Mouse (Mus musculus) neural tube, embryonic 11.5 days (tissue): ENCODE data around the gene Cdca7. TPM values are rescaled to one million over a fixed set of nuclear protein-coding genes. Genes with fewer than 3 reads are reported as not detected.

Experiments
- ATAC-seq: fragments of 200-750 bp; cut with Nextera tagmentation; 2 replicates; pipeline ENCODE4 v1.8.0; 2017; ENCODE audit warnings: moderate number of reproducible peaks, mild to moderate bottlenecking, moderate TSS enrichment, moderate library complexity; ENCODE audit not compliant: insufficient read depth, low FRiP score, low TSS enrichment
- DNase-seq: peaks from one replicate; pipeline ENCODE4 v3.0.0-alpha.2; 2015; ENCODE audit warnings: low spot score
- H3K27ac ChIP-seq: fragments of 300-500 bp; sonication (generic); 2 replicates; pipeline ENCODE4 v1.5.1; 2014; ENCODE audit warnings: low read depth, mild to moderate bottlenecking, low read length
- H3K27me3 ChIP-seq: fragments of 300-500 bp; sonication (generic); 2 replicates; pipeline ENCODE4 v1.6.1; 2014; ENCODE audit warnings: mild to moderate bottlenecking, low read length, mixed read lengths; ENCODE audit not compliant: control insufficient read depth, insufficient read depth
- H3K36me3 ChIP-seq: fragments of 300-500 bp; sonication (generic); 2 replicates; pipeline ENCODE4 v1.6.1; 2014; ENCODE audit warnings: mild to moderate bottlenecking, low read length, moderate library complexity, mixed read lengths; ENCODE audit not compliant: control insufficient read depth, insufficient read depth
- H3K4me1 ChIP-seq: fragments of 300-500 bp; sonication (generic); 2 replicates; pipeline ENCODE4 v1.6.1; 2014; ENCODE audit warnings: low read length, mixed read lengths; ENCODE audit not compliant: control insufficient read depth, insufficient read depth
- H3K4me2 ChIP-seq: fragments of 300-500 bp; sonication (generic); 2 replicates; pipeline ENCODE4 v1.6.1; 2014; ENCODE audit warnings: low read depth, mild to moderate bottlenecking, moderate library complexity
- H3K4me3 ChIP-seq: fragments of 300-500 bp; sonication (generic); 2 replicates; pipeline ENCODE4 v1.5.1; 2014; ENCODE audit warnings: low read depth, low read length
- H3K9ac ChIP-seq: fragments of 300-500 bp; sonication (generic); 2 replicates; pipeline ENCODE4 v1.6.1; 2014; ENCODE audit warnings: mild to moderate bottlenecking, low read length
- H3K9me3 ChIP-seq: fragments of 300-500 bp; sonication (generic); 2 replicates; pipeline ENCODE4 v1.6.1; 2016; ENCODE audit warnings: low read length; ENCODE audit not compliant: control insufficient read depth
- WGBS: fragments of 180-500 bp; shearing (Covaris S2); extraction: QIAGEN DNeasy Blood & Tissue Kit; methylation state at CpG from one replicate; pipeline ENCODE4 v1.1.7; 2014; 5-methylcytosine and 5-hydroxymethylcytosine counted together
- polyA plus RNA-seq: library from polyadenylated mRNA; unstranded; fragments of >200 nt; fragmentation: Nextera tagmentation; extraction: Ambion mirVana; gene quantifications from 2 replicates; pipeline ENCODE4 v1.2.1, GENCODE M21; 2014

Cdca7 gene
- 164 and 178 TPM in 2 replicates for polyA plus RNA-seq

- ATAC-seq (peak; percentile 82), DNase-seq (peak; percentile 89)
- H3K27ac ChIP-seq: peak within 1 kb of the TSS; percentile 67
- H3K9me3 ChIP-seq: no peaks in the 10 kb centered on the region
- under 1% methylated on average over 56 of the region's 58 CpGs for WGBS
- H3K9ac ChIP-seq: peak within 1 kb of the TSS; percentile 91
- H3K4me2 ChIP-seq: peak within 1 kb of the TSS; percentile 77
- no peaks in the 10 kb centered on the region for H3K27me3 ChIP-seq
- H3K36me3 ChIP-seq: peaks cover 4% of the 10 kb centered on the region; the same call in 1 of the 2 replicates
- H3K4me1 ChIP-seq: peaks cover 13% of the 10 kb centered on the region
- H3K4me3 ChIP-seq: peak within 1 kb of the TSS; percentile 90
Observed at GRCm38 (mm10) chr2:72475797-72476485, at the start of gene Cdca7. TSS of gene Cdca7 (plus strand) at chr2:72476159.

DNA sequence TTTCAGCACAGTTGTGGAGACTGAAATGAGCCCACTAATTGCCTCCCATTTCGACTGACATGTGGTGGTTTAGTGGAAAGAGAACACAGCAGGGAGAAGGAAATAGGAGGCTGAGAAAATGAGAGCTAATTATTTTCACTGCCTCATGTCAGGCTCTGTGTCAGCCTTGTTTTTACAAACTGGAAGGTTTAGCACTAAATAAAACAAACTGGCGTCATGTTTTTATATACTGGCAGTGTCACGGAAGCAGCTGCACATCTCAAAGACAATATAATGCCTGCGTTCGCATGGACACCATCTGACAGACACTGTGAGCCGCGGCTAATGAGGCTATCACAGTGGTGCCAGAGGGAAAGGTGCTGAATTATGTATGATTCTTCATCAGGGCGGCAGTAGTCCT is 49.2 kb upstream of the Cdca7 start:
- H3K4me3 ChIP-seq: no peak overlapping the region

GRCm38 (mm10) chr2:72427288-72427687 is 48.7 kb upstream of the Cdca7 start:
- no peak overlapping the region for H3K4me3 ChIP-seq
- H3K27ac ChIP-seq: peak overlapping the region; percentile 53; the same call in 1 of the 2 replicates
- H3K9ac ChIP-seq: no peak overlapping the region
- no peaks in the 10 kb centered on the region for H3K9me3 ChIP-seq
- H3K4me1 ChIP-seq: peaks cover 6% of the 10 kb centered on the region
- WGBS: 58% methylated on average over 11 of the region's 11 CpGs
- ATAC-seq (peak; percentile 65), DNase-seq (no peak)
- H3K4me2 ChIP-seq: 0 out of 2 replicates have a peak overlapping the region, but pooled peaks have one; percentile 9
- no peaks in the 10 kb centered on the region for H3K27me3 ChIP-seq
- H3K36me3 ChIP-seq: no peaks in the 10 kb centered on the region

More for the DNA sequence above, 49.2 kb upstream of the Cdca7 start:
- Histone ChIP-seq H3K27ac (peak overlapping the region; percentile 53; the same call in 1 of the 2 replicates), H3K27me3 (no peaks in the 10 kb centered on the region), H3K9me3 (no peaks in the 10 kb centered on the region), H3K36me3 (no peaks in the 10 kb centered on the region), H3K4me1 (peaks cover 6% of the 10 kb centered on the region), H3K9ac (no peak overlapping the region), H3K4me2 (0 out of 2 replicates have a peak overlapping the region, but pooled peaks have one; percentile 9)
- 6% methylated on average over 8 of the region's 8 CpGs for WGBS
- DNase-seq (peak; percentile 59), ATAC-seq (peak; percentile 91)

GRCm38 (mm10) chr2:72438941-72439533 is 36.9 kb upstream of the Cdca7 start:
- Histone ChIP-seq H3K27me3 (no peaks in the 10 kb centered on the region), H3K9ac (no peak overlapping the region), H3K4me1 (no peaks in the 10 kb centered on the region), H3K9me3 (no peaks in the 10 kb centered on the region), H3K4me2 (no peak overlapping the region), H3K27ac (no peak overlapping the region), H3K4me3 (no peak overlapping the region), H3K36me3 (no peaks in the 10 kb centered on the region)
- ATAC-seq (no peak), DNase-seq (no peak)
- WGBS: 68% methylated on average over 8 of the region's 8 CpGs

DNA sequence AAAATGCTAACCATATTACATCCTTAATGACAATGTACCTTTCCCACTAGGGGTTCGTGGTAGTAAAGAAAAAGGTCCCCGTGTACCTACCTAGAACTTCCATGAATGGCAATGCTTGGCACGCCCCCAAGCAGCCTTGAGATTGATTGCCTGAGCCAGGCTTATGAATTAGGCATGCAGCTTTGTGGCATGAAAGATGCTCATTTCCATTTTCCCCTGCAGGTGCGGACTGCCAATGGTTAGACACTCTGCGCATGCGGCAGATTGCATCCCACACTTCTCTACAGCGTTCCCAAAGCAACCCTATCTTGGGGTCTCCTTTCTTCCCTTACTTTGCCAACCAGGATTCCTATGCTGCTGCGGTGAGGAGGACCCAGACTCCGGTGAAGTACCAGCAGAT is 34.9 kb upstream of the Cdca7 start:
- Histone ChIP-seq H3K4me1 (no peaks in the 10 kb centered on the region), H3K4me2 (no peak overlapping the region), H3K4me3 (no peak overlapping the region), H3K27ac (no peak overlapping the region), H3K9ac (no peak overlapping the region), H3K9me3 (no peaks in the 10 kb centered on the region), H3K36me3 (no peaks in the 10 kb centered on the region), H3K27me3 (no peaks in the 10 kb centered on the region)
- 87% methylated on average over 9 of the region's 9 CpGs for WGBS
- DNase-seq: no peak
- ATAC-seq: no peak

- Histone ChIP-seq H3K9me3 (no peaks in the 10 kb centered on the region), H3K4me1 (no peaks in the 10 kb centered on the region; the same call in 1 of the 2 replicates), H3K27ac (no peak overlapping the region), H3K4me2 (no peak overlapping the region), H3K36me3 (no peaks in the 10 kb centered on the region), H3K9ac (no peak overlapping the region), H3K27me3 (no peaks in the 10 kb centered on the region), H3K4me3 (no peak overlapping the region)
- ATAC-seq (no peak), DNase-seq (no peak)
- 87% methylated on average over 6 of the region's 6 CpGs for WGBS
Observed at GRCm38 (mm10) chr2:72442825-72443224, 33.1 kb upstream of the Cdca7 start.

DNA sequence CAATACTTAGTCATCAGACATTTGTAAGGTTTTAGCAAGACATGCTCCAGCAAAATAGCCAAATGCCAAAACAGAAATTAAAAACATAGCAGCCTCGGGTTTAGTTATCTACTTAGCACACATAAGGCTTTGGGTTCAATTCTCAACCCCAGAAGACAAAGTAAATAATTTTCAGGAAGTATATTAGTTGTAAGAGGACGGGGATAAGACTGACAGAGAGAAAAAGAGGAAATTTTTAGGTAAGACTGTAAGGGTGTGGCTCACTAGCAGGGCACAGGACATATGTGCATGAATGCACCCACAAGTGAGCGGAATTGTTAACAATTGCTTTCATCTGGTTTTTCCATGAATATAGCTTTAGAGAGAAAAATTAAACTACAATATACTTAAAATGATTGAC is 32.0 kb upstream of the Cdca7 start:
- Histone ChIP-seq H3K27me3 (no peaks in the 10 kb centered on the region), H3K27ac (no peak overlapping the region), H3K4me2 (no peak overlapping the region), H3K4me1 (no peaks in the 10 kb centered on the region; the same call in 1 of the 2 replicates), H3K36me3 (no peaks in the 10 kb centered on the region), H3K9me3 (no peaks in the 10 kb centered on the region), H3K4me3 (no peak overlapping the region), H3K9ac (no peak overlapping the region)
- 84% methylated on average over 3 of the region's 3 CpGs for WGBS
- no peak for DNase-seq
- ATAC-seq: no peak

- WGBS: 92% methylated on average over 3 of the region's 3 CpGs
- no peak for ATAC-seq
- DNase-seq: no peak
Observed at GRCm38 (mm10) chr2:72446106-72446505, 29.9 kb upstream of the Cdca7 start.

GRCm38 (mm10) chr2:72446615-72447014 is 29.3 kb upstream of the Cdca7 start:
- Histone ChIP-seq H3K36me3 (no peaks in the 10 kb centered on the region), H3K27ac (no peak overlapping the region), H3K4me1 (no peaks in the 10 kb centered on the region; the same call in 1 of the 2 replicates), H3K9me3 (no peaks in the 10 kb centered on the region), H3K27me3 (no peaks in the 10 kb centered on the region), H3K4me3 (no peak overlapping the region), H3K9ac (no peak overlapping the region), H3K4me2 (no peak overlapping the region)
- DNase-seq (no peak), ATAC-seq (no peak)
- WGBS: 56% methylated on average over 5 of the region's 5 CpGs

More at GRCm38 (mm10) chr2:72446106-72446505, 29.9 kb upstream of the Cdca7 start:
- Histone ChIP-seq H3K9me3 (no peaks in the 10 kb centered on the region), H3K27ac (no peak overlapping the region), H3K9ac (no peak overlapping the region), H3K4me2 (no peak overlapping the region), H3K4me1 (no peaks in the 10 kb centered on the region; the same call in 1 of the 2 replicates), H3K36me3 (no peaks in the 10 kb centered on the region), H3K4me3 (no peak overlapping the region), H3K27me3 (no peaks in the 10 kb centered on the region)
